In genomic region chr3:138816888-138817656, GRCm38 (mm10) we compare ENCODE assay signal across 21 mouse cellular contexts.
DNase-seq lines count a peak whose midpoint lies in the region; ATAC-seq and TF ChIP-seq lines count a peak whose summit lies in the region.
"Had no signal": no experiment of that assay in that cellular context is flagged by ENCODE, and none has a peak within 500 bp of the region (broad histone marks: within the 10 kb centered on the region; RNA-seq: fewer than 3 reads in every experiment).

No protein-coding gene starts in this region.

- peaks cover 16 to 83% of the 10 kb centered on the region in 2 experiments for H3K4me1 ChIP-seq in CH12.LX (ENCODE audit: control insufficient read depth in 1 of 2, insufficient read depth in 2 of 2)
- H3K4me1 ChIP-seq in intestine, postnatal 0 days (replicated peaks; ENCODE audit: control insufficient read depth, insufficient read depth, low read length): no peaks in the 10 kb centered on the region

- no peaks in the 10 kb centered on the region for H3K9me3 ChIP-seq in CH12.LX (replicated peaks; ENCODE audit: low read length)
- H3K9me3 ChIP-seq in intestine, postnatal 0 days (ENCODE audit: control insufficient read depth): no peaks in the 10 kb centered on the region
- H3K9me3 ChIP-seq: heart, embryonic 13.5 days; hindbrain, embryonic 13.5 days; midbrain, embryonic 10.5 days had no signal

- WGBS in intestine, postnatal 0 days: 57% methylated on average over 5 of the region's 5 CpGs

- no peaks in the 10 kb centered on the region for H3K27me3 ChIP-seq in CH12.LX (replicated peaks)
- H3K27me3 ChIP-seq in intestine, postnatal 0 days (replicated peaks; ENCODE audit: control insufficient read depth, insufficient read depth, low read length): no peaks in the 10 kb centered on the region
- H3K27me3 ChIP-seq: heart, embryonic 13.5 days; hindbrain, embryonic 13.5 days had no signal

- dilution Hi-C loops in CH12.LX (cut with MboI; ENCODE audit: extremely low pct_ligation_motif_present, extremely low pct_unique_long_range_greater_than_20kb, low sequenced_read_pairs): no loop called here

- peak; percentile 31 for DNase-seq in adrenal gland, adult 8-10 months
- DNase-seq in adrenal gland, postnatal 25 days: no peak
- no peak for DNase-seq in CH12.LX (ENCODE audit: extremely low read depth)
- peak; percentile 36 for DNase-seq in adipocyte (ENCODE audit: low spot score)
- DNase-seq in lung, postnatal 14 days: peak; percentile 23
- DNase-seq in frontal cortex, adult 2 months (ENCODE audit: extremely low spot score in 1 of 2, low spot score in 1 of 2): no peak
- no peak for DNase-seq in layer of hippocampus, adult 9-10 months (ENCODE audit: low spot score)
- DNase-seq: cerebellum, adult 9-10 months; heart, adult 11 months; kidney, adult 8-10 months; kidney, postnatal 14 days; layer of hippocampus, adult 9-11 months; retina, postnatal 1 day had no signal

- TF ChIP-seq CTCF in CH12.LX (conservative IDR thresholded peaks at IDR 0.05 in 1 of 2, IDR thresholded peaks at IDR 0.05 in 1 of 2; ENCODE audit: low read depth in 2 of 2, low read length in 2 of 2): no peak
- no peak for TF ChIP-seq CTCF in intestine, postnatal 0 days (IDR thresholded peaks at IDR 0.05; ENCODE audit: low read depth)

- no peak overlapping the region for H3K4me3 ChIP-seq in CH12.LX (replicated peaks in 1 of 3; ENCODE audit: low read depth in 2 of 3, low read length in 2 of 3, poor library complexity in 1 of 3)
- no peak overlapping the region for H3K4me3 ChIP-seq in intestine, postnatal 0 days (ENCODE audit: low read depth, low read length)
- H3K4me3 ChIP-seq: heart, embryonic 13.5 days; hindbrain, embryonic 13.5 days; midbrain, embryonic 10.5 days had no signal

- no peak overlapping the region for H3K27ac ChIP-seq in CH12.LX (ENCODE audit: insufficient read depth, low read depth)
- no peak overlapping the region for H3K27ac ChIP-seq in intestine, postnatal 0 days (ENCODE audit: low read depth, low read length)
- H3K27ac ChIP-seq: heart, embryonic 13.5 days; hindbrain, embryonic 13.5 days; macrophage; midbrain, embryonic 10.5 days had no signal

- in situ Hi-C loops in CH12.LX (cut with MboI; ENCODE audit: low pct_ligation_motif_present, low pct_unique_long_range_greater_than_20kb, low sequenced_read_pairs): loop anchor here (10.0 kb wide), 1 partner anchor 78 kb away; no protein-coding TSS in a partner anchor

- ATAC-seq in intestine, postnatal 0 days: no peak
- ATAC-seq: forebrain, embryonic 14.5 days; inflammation-experienced regulatory T-cells, adult 6 months had no signal

- no peak for TF ChIP-seq EP300 in CH12.LX (IDR thresholded peaks at IDR 0.05; ENCODE audit: low read length)

- H3K36me3 ChIP-seq in CH12.LX (replicated peaks in 1 of 2; ENCODE audit: control insufficient read depth in 1 of 2, insufficient read depth in 1 of 2, low read length in 1 of 2): peaks cover 0 to 4% of the 10 kb centered on the region in 2 experiments
- H3K36me3 ChIP-seq in intestine, postnatal 0 days (ENCODE audit: control insufficient read depth, insufficient read depth): no peaks in the 10 kb centered on the region
- H3K36me3 ChIP-seq: heart, embryonic 13.5 days; hindbrain, embryonic 13.5 days; midbrain, embryonic 10.5 days had no signal

- H3K9ac ChIP-seq in CH12.LX (ENCODE audit: insufficient read depth, low read depth): no peak overlapping the region
- no peak overlapping the region for H3K9ac ChIP-seq in intestine, postnatal 0 days (ENCODE audit: low read depth, low read length)
- H3K9ac ChIP-seq: heart, embryonic 13.5 days; hindbrain, embryonic 13.5 days had no signal

- TF ChIP-seq POLR2A in CH12.LX (IDR thresholded peaks at IDR 0.05; ENCODE audit: low read depth, low read length): no peak

- 0 out of 2 replicates have a peak, but pooled peaks cover 2% of the 10 kb centered on the region for H3K79me2 ChIP-seq in CH12.LX (replicated peaks; ENCODE audit: control insufficient read depth, extremely low read depth, insufficient read depth, poor library complexity, severe bottlenecking)

- no peak for TF ChIP-seq RAD21 in CH12.LX (IDR thresholded peaks at IDR 0.05; ENCODE audit: low read depth, low read length)

- H3K4me2 ChIP-seq in CH12.LX (ENCODE audit: insufficient read depth, low read depth, poor library complexity, severe bottlenecking): no peak overlapping the region
- no peak overlapping the region for H3K4me2 ChIP-seq in intestine, postnatal 0 days (replicated peaks; ENCODE audit: low read depth)
- H3K4me2 ChIP-seq: heart, embryonic 13.5 days; hindbrain, embryonic 13.5 days; liver, embryonic 11.5 days had no signal

TF ChIP-seq in CH12.LX, 34 proteins besides CTCF, POLR2A, EP300 and RAD21:
- TF ChIP-seq BHLHE40 (IDR thresholded peaks at IDR 0.05; ENCODE audit: low read depth, low read length) (peak; percentile 27; the same call in 1 of the 2 replicates), SIN3A (IDR thresholded peaks at IDR 0.05; ENCODE audit: low read length) (no peak)

Comparison
In these comparisons a context has a peak if more than half of its experiments do, and no peak if none do; other contexts are left out.
1. DNase-seq: peak in adrenal gland, adult 8-10 months (single experiment), adipocyte (single experiment) and lung, postnatal 14 days (single experiment); none in adrenal gland, postnatal 25 days (single experiment), CH12.LX (single experiment), frontal cortex, adult 2 months (0 of 2) and layer of hippocampus, adult 9-10 months (single experiment).